Mouse (Mus musculus) limb, embryonic 13.5 days (tissue): ENCODE measurements around the gene Fubp1. TPM values are rescaled to one million over a fixed set of nuclear protein-coding genes. Genes with fewer than 3 reads are reported as not detected.

ENCODE experiments used
- ATAC-seq: fragments of 200-750 bp; cut with Nextera tagmentation; 2 replicates; pipeline ENCODE4 v1.8.0; 2017; ENCODE audit warnings: low read depth, moderate number of reproducible peaks, moderate TSS enrichment; ENCODE audit not compliant: low FRiP score
- H3K27ac ChIP-seq: fragments of 300-500 bp; sonication (generic); 2 replicates; pipeline ENCODE4 v1.5.1; 2015; ENCODE audit warnings: inconsistent platforms, mild to moderate bottlenecking, moderate library complexity
- H3K27me3 ChIP-seq: fragments of 300-500 bp; sonication (generic); 2 replicates; pipeline ENCODE4 v1.6.1; 2015; ENCODE audit warnings: mild to moderate bottlenecking, inconsistent platforms
- H3K36me3 ChIP-seq: fragments of 300-500 bp; sonication (generic); 2 replicates; pipeline ENCODE4 v1.6.1; 2015; ENCODE audit warnings: inconsistent platforms, mild to moderate bottlenecking, moderate library complexity
- H3K4me1 ChIP-seq: fragments of 300-500 bp; sonication (generic); 2 replicates; pipeline ENCODE4 v1.6.1; 2015; ENCODE audit warnings: inconsistent platforms
- H3K4me2 ChIP-seq: fragments of 300-500 bp; sonication (generic); replicated peaks from 2 replicates; pipeline ENCODE4 v1.6.1; 2015; ENCODE audit warnings: inconsistent platforms, mild to moderate bottlenecking, moderate library complexity
- H3K4me3 ChIP-seq: fragments of 300-500 bp; sonication (generic); 2 replicates; pipeline ENCODE4 v1.5.1; 2015; ENCODE audit warnings: moderate library complexity, mild to moderate bottlenecking, inconsistent platforms
- H3K9ac ChIP-seq: fragments of 300-500 bp; sonication (generic); 2 replicates; pipeline ENCODE4 v1.6.1; 2015; ENCODE audit warnings: mild to moderate bottlenecking, inconsistent platforms
- H3K9me3 ChIP-seq: fragments of 300-500 bp; sonication (generic); 2 replicates; pipeline ENCODE4 v1.6.1; 2016; ENCODE audit warnings: inconsistent platforms
- WGBS: fragments of 180-500 bp; shearing (Covaris S2); methylation state at CpG from one replicate; pipeline ENCODE4 v1.1.7; 2015; 5-methylcytosine and 5-hydroxymethylcytosine counted together
- polyA plus RNA-seq: library from polyadenylated mRNA; unstranded; fragments of >200 nt; fragmentation: Nextera tagmentation; extraction: Ambion mirVana; gene quantifications from 2 replicates; pipeline ENCODE4 v1.2.1, GENCODE M21; 2015

Gene Fubp1
- polyA plus RNA-seq, 1 experiment from 2014 or later = 338 TPM

DNA sequence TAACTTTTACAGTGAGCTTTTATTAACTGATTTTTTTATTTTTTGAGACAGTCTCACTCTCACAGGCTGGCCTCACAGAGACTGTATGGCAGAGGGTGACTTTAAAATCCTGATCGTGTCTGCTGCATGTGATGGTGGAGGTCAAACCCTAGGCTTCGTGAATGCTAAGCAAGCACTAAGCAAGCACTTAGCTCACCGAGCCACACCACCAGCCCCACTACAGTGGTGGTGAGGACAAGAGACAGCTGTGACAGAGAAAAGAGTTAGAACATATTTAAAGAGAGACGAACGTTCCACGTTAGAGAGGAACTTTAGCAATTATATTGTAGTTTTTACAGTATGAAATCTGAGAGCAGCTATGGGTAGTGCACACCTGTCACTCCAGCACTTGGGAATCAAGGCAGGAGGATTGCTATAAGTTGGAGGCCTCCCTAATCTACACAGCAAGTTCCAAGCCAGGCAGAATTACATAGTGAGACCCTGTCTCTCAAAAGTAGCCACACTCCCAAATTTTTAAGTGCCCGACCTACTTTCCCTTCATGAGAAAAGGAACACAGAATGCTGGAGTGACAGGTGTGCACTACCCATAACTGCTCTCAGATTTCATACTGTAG is 37.8 kb upstream of the Fubp1 start:
- no peak overlapping the region for H3K4me3 ChIP-seq
- 65% methylated on average over 7 of the region's 7 CpGs for WGBS
- no peak overlapping the region for H3K27ac ChIP-seq
- no peak overlapping the region for H3K4me2 ChIP-seq
- no peak overlapping the region for H3K9ac ChIP-seq
- no peaks in the 10 kb centered on the region for H3K36me3 ChIP-seq
- ATAC-seq = peak; percentile 72
- peaks cover 7% of the 10 kb centered on the region for H3K27me3 ChIP-seq
- H3K4me1 ChIP-seq = peaks cover 4% of the 10 kb centered on the region; the same call in 1 of the 2 replicates
- no peaks in the 10 kb centered on the region for H3K9me3 ChIP-seq

DNA sequence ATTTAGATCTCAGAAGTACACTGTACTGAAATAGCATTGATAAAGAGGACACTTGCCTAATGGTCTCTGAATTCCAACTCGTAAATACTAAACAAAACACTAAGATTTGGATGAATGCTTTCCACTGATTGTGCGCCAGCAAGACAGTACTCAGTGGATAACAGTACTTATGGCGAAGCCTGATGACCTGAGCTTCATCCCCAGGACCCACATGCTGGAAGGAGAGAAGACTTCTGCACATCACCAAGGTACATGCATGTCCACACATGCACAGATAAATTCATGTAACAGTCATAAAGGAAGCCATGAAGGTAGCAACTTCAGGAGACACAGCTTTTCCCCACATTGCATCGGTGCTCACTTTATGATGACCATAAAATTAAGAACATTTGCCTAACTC is 31.4 kb upstream of the Fubp1 start:
- ATAC-seq = no peak
- Histone ChIP-seq H3K4me3 (no peak overlapping the region), H3K9me3 (0 out of 2 replicates have a peak, but pooled peaks cover 5% of the 10 kb centered on the region), H3K9ac (no peak overlapping the region), H3K27ac (no peak overlapping the region), H3K4me2 (no peak overlapping the region), H3K4me1 (peaks cover 9% of the 10 kb centered on the region), H3K27me3 (no peaks in the 10 kb centered on the region), H3K36me3 (peaks cover 20% of the 10 kb centered on the region)
- 63% methylated on average over 4 of the region's 4 CpGs for WGBS

DNA sequence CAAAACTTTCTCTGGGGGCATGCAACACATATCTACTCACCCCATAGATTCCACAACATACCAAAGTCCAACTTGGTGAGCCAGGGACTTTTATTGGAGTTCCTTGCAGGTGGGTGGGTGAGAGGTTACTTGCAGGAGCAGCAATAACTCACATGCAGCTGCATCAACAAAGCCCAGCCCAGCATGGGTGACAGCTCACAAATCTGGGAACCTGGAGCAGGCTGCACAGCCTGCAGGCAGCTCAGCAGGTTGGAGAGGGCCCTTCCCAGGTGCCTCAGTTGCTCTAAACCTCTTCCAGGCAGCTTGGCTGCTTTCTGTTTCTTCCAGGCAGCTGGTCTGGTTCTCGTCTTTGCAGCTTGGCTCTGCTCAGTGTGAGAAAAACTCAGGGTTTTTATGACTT is 30.9 kb upstream of the Fubp1 start:
- no peak overlapping the region for H3K9ac ChIP-seq
- ATAC-seq = peak; percentile 74
- peaks cover 9% of the 10 kb centered on the region for H3K4me1 ChIP-seq
- no peaks in the 10 kb centered on the region for H3K27me3 ChIP-seq
- no peak overlapping the region for H3K4me2 ChIP-seq
- WGBS = 0% methylated on average over 1 of the region's 1 CpGs
- H3K27ac ChIP-seq = peak overlapping the region; percentile 39; the same call in 1 of the 2 replicates
- no peak overlapping the region for H3K4me3 ChIP-seq
- peaks cover 20% of the 10 kb centered on the region for H3K36me3 ChIP-seq
- 0 out of 2 replicates have a peak, but pooled peaks cover 5% of the 10 kb centered on the region for H3K9me3 ChIP-seq

DNA sequence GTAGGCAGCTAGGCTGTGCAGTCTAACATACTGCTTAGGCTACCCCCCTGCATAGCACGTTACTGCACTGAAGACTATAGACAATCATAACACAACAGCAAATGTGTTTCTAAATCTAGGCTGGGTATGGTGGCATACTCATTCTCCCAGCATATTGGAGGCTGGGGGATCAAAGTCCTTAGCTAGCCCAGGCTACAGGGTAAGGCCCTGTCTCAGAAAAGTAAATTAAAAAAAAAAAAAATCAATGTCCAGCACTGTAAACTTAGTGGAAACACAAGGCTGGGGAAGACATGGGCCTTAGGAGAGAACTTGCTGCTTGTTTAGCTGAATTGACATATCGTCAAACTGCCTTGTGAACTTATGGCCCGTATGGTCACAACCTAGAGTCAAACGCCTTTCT is 29.6 kb upstream of the Fubp1 start:
- 95% methylated on average over 4 of the region's 4 CpGs for WGBS
- Histone ChIP-seq H3K4me1 (peaks cover 9% of the 10 kb centered on the region), H3K9ac (no peak overlapping the region), H3K4me2 (no peak overlapping the region), H3K9me3 (0 out of 2 replicates have a peak, but pooled peaks cover 5% of the 10 kb centered on the region), H3K4me3 (no peak overlapping the region), H3K27ac (no peak overlapping the region), H3K27me3 (no peaks in the 10 kb centered on the region), H3K36me3 (peaks cover 33% of the 10 kb centered on the region)
- ATAC-seq = no peak

DNA sequence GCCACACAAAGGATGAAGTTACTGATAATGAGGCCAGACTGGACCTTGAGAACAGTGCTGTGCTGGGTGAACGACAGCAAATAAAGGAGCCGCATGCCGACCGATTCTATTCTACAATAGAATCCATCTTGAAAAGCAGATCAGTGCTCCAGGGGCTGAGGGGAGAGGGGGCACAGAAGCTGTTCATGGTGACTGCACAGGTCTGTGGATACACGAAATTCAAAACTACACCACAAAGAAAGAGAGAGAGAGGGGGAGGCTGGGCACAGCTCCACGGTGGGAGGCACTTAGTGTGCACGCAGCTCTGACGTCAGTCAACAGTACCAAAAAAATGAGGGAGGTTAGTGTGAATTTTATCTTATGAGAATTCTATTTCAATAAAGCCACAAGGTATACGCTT is 26.7 kb upstream of the Fubp1 start:
- Histone ChIP-seq H3K4me1 (peaks cover 16% of the 10 kb centered on the region), H3K9ac (no peak overlapping the region), H3K27me3 (no peaks in the 10 kb centered on the region), H3K4me2 (no peak overlapping the region), H3K4me3 (no peak overlapping the region), H3K27ac (no peak overlapping the region), H3K9me3 (0 out of 2 replicates have a peak, but pooled peaks cover 5% of the 10 kb centered on the region), H3K36me3 (peaks cover 45% of the 10 kb centered on the region)
- WGBS = 86% methylated on average over 9 of the region's 9 CpGs
- no peak for ATAC-seq

DNA sequence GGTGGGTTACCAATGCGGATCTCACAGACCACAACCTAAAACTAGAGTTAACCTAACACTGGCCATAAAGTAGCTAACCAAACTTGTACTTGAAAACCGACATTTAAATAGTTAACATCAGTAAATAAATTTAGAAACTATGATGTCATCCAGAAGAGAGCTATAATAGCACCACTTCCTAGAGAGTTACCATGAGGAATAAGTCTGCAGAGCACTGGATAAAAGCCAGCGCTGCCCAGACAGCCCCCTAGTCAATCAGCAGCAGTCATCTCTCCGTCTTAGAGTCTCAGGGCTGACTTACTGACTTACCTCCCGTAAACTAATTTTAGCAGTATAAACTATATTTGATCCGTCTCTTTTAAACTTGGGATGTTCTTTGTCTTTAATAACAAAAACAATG is 24.1 kb upstream of the Fubp1 start:
- Histone ChIP-seq H3K9ac (no peak overlapping the region), H3K36me3 (peaks cover 41% of the 10 kb centered on the region), H3K27ac (no peak overlapping the region), H3K4me3 (no peak overlapping the region), H3K4me2 (no peak overlapping the region), H3K4me1 (peaks cover 24% of the 10 kb centered on the region), H3K9me3 (no peaks in the 10 kb centered on the region), H3K27me3 (no peaks in the 10 kb centered on the region)
- WGBS = 79% methylated on average over 6 of the region's 6 CpGs
- ATAC-seq = no peak

DNA sequence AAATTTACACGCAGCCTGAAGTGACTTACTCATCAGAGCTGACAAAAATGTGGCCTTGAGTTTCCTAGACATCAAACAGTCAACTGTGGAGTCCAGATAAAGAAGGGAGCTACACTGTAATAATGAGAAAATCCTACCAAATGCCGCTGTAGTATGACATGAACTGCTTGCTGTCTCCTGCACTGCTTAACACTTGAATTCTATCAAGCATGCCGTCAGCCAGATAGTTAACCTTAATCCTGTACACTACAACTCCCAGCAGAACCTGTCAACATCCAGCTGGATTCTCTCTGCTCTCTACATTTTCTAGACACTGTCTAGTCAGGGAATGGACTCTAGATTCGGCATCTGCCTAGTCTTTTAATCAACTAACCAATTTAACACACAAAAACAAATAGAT is 20.9 kb upstream of the Fubp1 start:
- Histone ChIP-seq H3K4me1 (peaks cover 27% of the 10 kb centered on the region), H3K9me3 (no peaks in the 10 kb centered on the region), H3K27me3 (no peaks in the 10 kb centered on the region), H3K27ac (no peak overlapping the region), H3K4me3 (no peak overlapping the region), H3K36me3 (peaks cover 25% of the 10 kb centered on the region), H3K9ac (no peak overlapping the region), H3K4me2 (peak overlapping the region; percentile 23)
- ATAC-seq = no peak
- WGBS = 67% methylated on average over 4 of the region's 4 CpGs

DNA sequence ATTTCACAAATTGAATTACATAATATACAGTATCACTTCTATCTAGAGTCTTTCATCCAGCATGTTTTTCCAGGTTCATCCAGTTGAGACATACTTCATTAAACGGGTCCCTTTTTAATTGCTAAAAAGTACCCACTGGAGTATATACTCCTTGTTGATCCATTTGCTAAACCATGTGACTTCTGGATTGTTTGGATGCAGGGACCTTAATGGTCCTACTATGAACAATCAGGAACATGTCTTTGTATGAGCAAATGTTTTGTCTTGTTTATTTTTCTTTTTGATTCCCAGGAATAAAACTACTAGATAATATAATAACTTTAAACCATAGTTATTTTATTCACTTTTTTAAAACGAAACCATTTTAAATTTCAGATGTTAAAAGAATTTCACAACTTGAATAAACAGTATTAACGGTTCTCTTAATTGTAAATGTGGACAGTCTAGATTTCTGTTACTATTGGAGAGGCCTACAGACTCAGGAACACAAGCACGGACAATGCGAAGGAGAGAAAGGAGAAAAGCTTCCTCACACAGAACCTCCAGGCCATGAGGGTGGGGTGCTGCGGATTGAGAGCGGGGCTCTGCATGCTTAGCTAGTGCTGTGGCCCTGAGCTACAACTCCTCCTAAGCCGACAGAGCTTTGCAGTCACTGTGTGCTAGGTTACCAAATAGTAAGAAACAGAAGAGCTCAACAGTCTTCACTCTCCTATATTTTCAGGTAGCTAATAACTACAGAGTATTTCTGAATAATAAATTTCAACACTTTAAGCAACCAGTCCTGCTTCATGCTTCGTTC is 19.3 kb upstream of the Fubp1 start:
- Histone ChIP-seq H3K9ac (peak overlapping the region; percentile 64), H3K27ac (0 out of 2 replicates have a peak overlapping the region, but pooled peaks have one; percentile 11), H3K4me1 (peaks cover 27% of the 10 kb centered on the region), H3K36me3 (peaks cover 10% of the 10 kb centered on the region), H3K27me3 (no peaks in the 10 kb centered on the region), H3K9me3 (no peaks in the 10 kb centered on the region), H3K4me3 (peak overlapping the region; percentile 48), H3K4me2 (peak overlapping the region; percentile 76)
- WGBS = 72% methylated on average over 9 of the region's 9 CpGs
- no peak for ATAC-seq

DNA sequence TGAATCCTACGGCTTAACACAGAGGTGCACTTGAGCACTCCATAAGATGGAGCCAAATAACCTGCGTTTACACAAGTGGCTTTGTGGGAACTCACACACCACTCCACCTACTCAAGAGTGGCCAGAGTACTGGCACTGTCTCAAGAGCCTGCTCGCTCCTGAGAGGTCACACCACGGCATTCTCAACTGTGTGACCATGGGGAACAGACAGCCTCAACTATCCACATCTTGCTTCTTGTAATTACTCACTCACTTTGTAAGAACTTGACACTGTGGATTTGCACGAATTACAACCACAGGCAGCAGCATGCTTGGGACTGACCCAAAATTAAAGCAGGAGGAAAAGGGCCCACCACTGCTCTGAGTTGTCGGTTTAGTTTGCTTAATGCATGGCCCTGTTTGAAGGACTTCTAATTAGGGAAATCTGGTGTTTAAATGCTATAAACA is 18.4 kb upstream of the Fubp1 start:
- Histone ChIP-seq H3K4me1 (peaks cover 20% of the 10 kb centered on the region), H3K9ac (peak overlapping the region; percentile 69), H3K27me3 (no peaks in the 10 kb centered on the region), H3K27ac (peak overlapping the region; percentile 88), H3K36me3 (0 out of 2 replicates have a peak, but pooled peaks cover under 1% of the 10 kb centered on the region), H3K4me3 (peak overlapping the region; percentile 48), H3K9me3 (no peaks in the 10 kb centered on the region), H3K4me2 (peak overlapping the region; percentile 76)
- WGBS = 4% methylated on average over 6 of the region's 6 CpGs
- peak; percentile 66; the same call in 1 of the 2 replicates for ATAC-seq

DNA sequence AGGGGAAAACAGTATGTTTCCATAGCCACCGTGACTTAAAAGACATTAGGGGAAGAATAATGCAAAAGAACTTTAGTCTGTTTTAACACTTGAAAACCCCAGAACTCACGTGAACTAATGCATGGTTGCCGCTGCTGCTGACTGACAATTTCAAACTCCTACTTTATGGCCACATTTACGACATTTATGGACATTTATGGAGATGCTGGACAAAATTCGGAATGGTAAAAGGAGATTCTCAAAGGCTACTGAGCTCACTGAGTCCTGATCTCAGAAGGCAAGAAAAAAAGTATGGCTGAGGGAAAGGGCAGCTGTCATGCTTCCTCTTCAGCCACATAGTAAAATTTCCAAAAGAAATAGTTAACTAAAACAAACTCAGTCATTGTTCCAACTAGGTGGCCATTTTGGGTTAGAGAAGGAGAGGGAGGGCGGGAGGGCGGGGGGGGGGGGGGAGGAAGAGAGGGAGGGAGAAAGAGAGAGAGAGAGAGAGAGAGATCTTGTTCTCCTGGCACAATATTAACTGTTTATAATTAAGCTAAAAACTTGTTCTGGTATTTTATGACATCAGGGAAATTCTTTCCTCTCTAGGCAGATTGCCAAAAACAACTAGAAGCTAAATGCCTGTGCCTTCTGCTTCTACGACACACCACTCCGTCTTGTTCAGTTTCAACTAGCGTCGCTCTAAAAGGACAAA is 17.8 kb upstream of the Fubp1 start:
- 6% methylated on average over 9 of the region's 11 CpGs for WGBS
- peak overlapping the region; percentile 88 for H3K27ac ChIP-seq
- peaks cover 20% of the 10 kb centered on the region for H3K4me1 ChIP-seq
- H3K4me2 ChIP-seq = peak overlapping the region; percentile 76
- H3K27me3 ChIP-seq = no peaks in the 10 kb centered on the region
- ATAC-seq = peak; percentile 34; the same call in 1 of the 2 replicates
- no peaks in the 10 kb centered on the region for H3K36me3 ChIP-seq
- H3K9me3 ChIP-seq = no peaks in the 10 kb centered on the region
- peak overlapping the region; percentile 48 for H3K4me3 ChIP-seq
- H3K9ac ChIP-seq = peak overlapping the region; percentile 69

DNA sequence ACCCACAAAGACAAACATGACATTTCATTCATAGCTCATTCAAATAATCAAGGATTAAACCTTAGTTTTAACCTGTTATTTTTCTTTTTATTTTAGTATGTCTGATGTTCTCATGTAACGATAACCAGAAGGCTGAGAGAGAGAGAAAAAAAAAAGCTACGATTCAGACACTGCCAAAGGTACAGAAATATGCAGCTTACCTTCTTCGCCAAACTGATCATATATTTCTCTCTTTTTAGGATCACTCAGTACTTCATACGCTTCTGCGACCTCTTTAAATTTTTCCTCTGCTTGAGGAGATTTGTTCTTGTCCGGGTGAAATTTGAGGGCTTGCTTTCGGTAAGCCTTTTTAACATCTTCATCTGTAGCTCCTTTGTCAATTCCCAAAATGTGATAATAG is 17.0 kb upstream of the Fubp1 start:
- Histone ChIP-seq H3K4me2 (peak overlapping the region; percentile 62), H3K9ac (peak overlapping the region; percentile 69), H3K36me3 (no peaks in the 10 kb centered on the region), H3K4me1 (peaks cover 20% of the 10 kb centered on the region), H3K9me3 (no peaks in the 10 kb centered on the region), H3K27me3 (no peaks in the 10 kb centered on the region), H3K27ac (peak overlapping the region; percentile 79), H3K4me3 (peak overlapping the region; percentile 48)
- ATAC-seq = no peak
- 4% methylated on average over 7 of the region's 7 CpGs for WGBS

DNA sequence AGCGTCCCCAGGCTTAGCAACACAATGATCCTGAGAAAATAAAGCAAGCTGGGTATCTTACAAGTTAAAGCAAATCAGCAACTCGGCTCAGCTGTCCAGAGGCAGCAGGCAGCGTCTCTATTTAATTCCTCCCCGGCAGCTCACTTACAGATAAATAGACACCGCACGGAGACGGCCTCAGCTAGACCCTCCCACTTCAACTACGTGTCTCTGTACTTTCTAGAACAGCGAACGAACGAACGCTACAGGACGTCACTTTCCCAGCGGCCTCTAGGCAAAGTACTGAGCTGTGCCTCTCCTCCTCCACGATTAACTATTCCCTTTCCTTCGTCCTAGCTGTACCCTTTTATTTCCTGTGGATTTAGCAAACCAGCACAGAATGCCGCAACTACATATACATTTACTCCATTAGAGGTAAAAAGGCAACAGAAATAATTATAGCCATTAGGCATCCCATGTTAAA is 16.6 kb upstream of the Fubp1 start:
- ATAC-seq = peak; percentile 97
- H3K4me3 ChIP-seq = peak overlapping the region; percentile 48
- H3K4me1 ChIP-seq = peaks cover 18% of the 10 kb centered on the region
- peak overlapping the region; percentile 62 for H3K4me2 ChIP-seq
- H3K27ac ChIP-seq = peak overlapping the region; percentile 79
- H3K27me3 ChIP-seq = no peaks in the 10 kb centered on the region
- under 1% methylated on average over 17 of the region's 17 CpGs for WGBS
- H3K36me3 ChIP-seq = no peaks in the 10 kb centered on the region
- peak overlapping the region; percentile 69 for H3K9ac ChIP-seq
- no peaks in the 10 kb centered on the region for H3K9me3 ChIP-seq
